Mouse (Mus musculus): ENCODE data around the gene Hist1h4b. TPM values are rescaled to one million over a fixed set of nuclear protein-coding genes. Genes with fewer than 3 reads are reported as not detected.
"Not testable (repeated sequence)": the region's sequence is repeated elsewhere in the genome, so short reads cannot be mapped to it uniquely, and the experiment has no call there.

Hist1h4b gene
- total and polyA plus RNA-seq, 2 experiments from 2014 or later, result 2.8 to 514 TPM

- no peak overlapping the region for H3K9ac ChIP-seq (replicated peaks; ENCODE audit: low read length)
- DNase-seq (ENCODE audit: low spot score), result no peak
- TF ChIP-seq CTCF (IDR thresholded peaks at IDR 0.05; ENCODE audit: low read depth), result no peak
- no peaks in the 10 kb centered on the region for H3K9me3 ChIP-seq (ENCODE audit: low read length)
- H3K4me2 ChIP-seq (ENCODE audit: low read depth, low read length), result no peak overlapping the region
- H3K4me1 ChIP-seq (ENCODE audit: insufficient read depth, low read length), result no peaks in the 10 kb centered on the region
- H3K27ac ChIP-seq, result no peak overlapping the region
- ATAC-seq, result no peak
- H3K4me3 ChIP-seq (ENCODE audit: low read length), result no peak overlapping the region
- no peaks in the 10 kb centered on the region for H3K36me3 ChIP-seq (ENCODE audit: insufficient read depth, low read length)
- H3K27me3 ChIP-seq (ENCODE audit: insufficient read depth, low read length), result no peaks in the 10 kb centered on the region
- WGBS, result 55% methylated on average over 11 of the region's 11 CpGs
Observed at GRCm38 (mm10) chr13:23717176-23717575, 39.6 kb upstream of the Hist1h4b start.

- not testable (repeated sequence) for H3K36me3 ChIP-seq (ENCODE audit: insufficient read depth, low read length); DNase-seq (ENCODE audit: low spot score); H3K9me3 ChIP-seq (ENCODE audit: low read length); H3K9ac ChIP-seq (replicated peaks; ENCODE audit: low read length); H3K4me2 ChIP-seq (ENCODE audit: low read depth, low read length); H3K27ac ChIP-seq; H3K4me3 ChIP-seq (ENCODE audit: low read length); H3K27me3 ChIP-seq (ENCODE audit: insufficient read depth, low read length); H3K4me1 ChIP-seq (ENCODE audit: insufficient read depth, low read length); ATAC-seq
- 13% methylated on average over 2 of the region's 2 CpGs for WGBS
Observed at GRCm38 (mm10) chr13:23717593-23718245, 39.1 kb upstream of the Hist1h4b start.

GRCm38 (mm10) chr13:23724239-23724638 lies 32.6 kb upstream of the Hist1h4b start:
- H3K36me3 ChIP-seq (ENCODE audit: insufficient read depth, low read length), result no peaks in the 10 kb centered on the region
- no peak overlapping the region for H3K4me2 ChIP-seq (ENCODE audit: low read depth, low read length)
- H3K27me3 ChIP-seq (ENCODE audit: insufficient read depth, low read length), result no peaks in the 10 kb centered on the region
- no peaks in the 10 kb centered on the region for H3K4me1 ChIP-seq (ENCODE audit: insufficient read depth, low read length)
- DNase-seq (ENCODE audit: low spot score) (no peak), ATAC-seq (no peak)
- H3K9me3 ChIP-seq (ENCODE audit: low read length), result no peaks in the 10 kb centered on the region
- WGBS, result 67% methylated on average over 4 of the region's 4 CpGs
- no peak overlapping the region for H3K4me3 ChIP-seq (ENCODE audit: low read length)
- no peak overlapping the region for H3K27ac ChIP-seq
- no peak overlapping the region for H3K9ac ChIP-seq (replicated peaks; ENCODE audit: low read length)
- no peak for TF ChIP-seq CTCF (IDR thresholded peaks at IDR 0.05; ENCODE audit: low read depth)

GRCm38 (mm10) chr13:23725213-23725612 lies 31.6 kb upstream of the Hist1h4b start:
- Histone ChIP-seq H3K9me3 (ENCODE audit: low read length) (no peaks in the 10 kb centered on the region), H3K9ac (replicated peaks; ENCODE audit: low read length) (no peak overlapping the region), H3K4me2 (ENCODE audit: low read depth, low read length) (no peak overlapping the region), H3K27ac (no peak overlapping the region), H3K4me1 (ENCODE audit: insufficient read depth, low read length) (no peaks in the 10 kb centered on the region), H3K36me3 (ENCODE audit: insufficient read depth, low read length) (no peaks in the 10 kb centered on the region), H3K4me3 (ENCODE audit: low read length) (no peak overlapping the region), H3K27me3 (ENCODE audit: insufficient read depth, low read length) (no peaks in the 10 kb centered on the region)
- WGBS, result 36% methylated on average over 1 of the region's 1 CpGs
- no peak for TF ChIP-seq CTCF (IDR thresholded peaks at IDR 0.05; ENCODE audit: low read depth)
- ATAC-seq, result no peak
- DNase-seq (ENCODE audit: low spot score), result no peak

GRCm38 (mm10) chr13:23728472-23729191 lies 28.2 kb upstream of the Hist1h4b start:
- H3K27ac ChIP-seq, result no peak overlapping the region
- H3K4me2 ChIP-seq (ENCODE audit: low read depth, low read length), result no peak overlapping the region
- no peaks in the 10 kb centered on the region for H3K27me3 ChIP-seq (ENCODE audit: insufficient read depth, low read length)
- H3K36me3 ChIP-seq (ENCODE audit: insufficient read depth, low read length), result no peaks in the 10 kb centered on the region
- H3K9ac ChIP-seq (replicated peaks; ENCODE audit: low read length), result no peak overlapping the region
- ATAC-seq, result no peak
- 71% methylated on average over 18 of the region's 18 CpGs for WGBS
- no peaks in the 10 kb centered on the region for H3K4me1 ChIP-seq (ENCODE audit: insufficient read depth, low read length)
- H3K4me3 ChIP-seq (ENCODE audit: low read length), result no peak overlapping the region
- DNase-seq (ENCODE audit: low spot score), result no peak
- TF ChIP-seq CTCF (IDR thresholded peaks at IDR 0.05; ENCODE audit: low read depth), result no peak
- H3K9me3 ChIP-seq (ENCODE audit: low read length), result no peaks in the 10 kb centered on the region

- Histone ChIP-seq H3K27me3 (ENCODE audit: insufficient read depth, low read length) (no peaks in the 10 kb centered on the region), H3K27ac (no peak overlapping the region), H3K4me1 (ENCODE audit: insufficient read depth, low read length) (no peaks in the 10 kb centered on the region), H3K4me2 (ENCODE audit: low read depth, low read length) (no peak overlapping the region), H3K9me3 (ENCODE audit: low read length) (no peaks in the 10 kb centered on the region), H3K4me3 (ENCODE audit: low read length) (no peak overlapping the region), H3K36me3 (ENCODE audit: insufficient read depth, low read length) (no peaks in the 10 kb centered on the region), H3K9ac (replicated peaks; ENCODE audit: low read length) (no peak overlapping the region)
- ATAC-seq (no peak), DNase-seq (ENCODE audit: low spot score) (no peak)
- WGBS, result 91% methylated on average over 9 of the region's 9 CpGs
- no peak for TF ChIP-seq CTCF (IDR thresholded peaks at IDR 0.05; ENCODE audit: low read depth)
Observed at GRCm38 (mm10) chr13:23729192-23729525, 27.7 kb upstream of the Hist1h4b start.

GRCm38 (mm10) chr13:23729706-23730105 lies 27.1 kb upstream of the Hist1h4b start:
- H3K27me3 ChIP-seq (ENCODE audit: insufficient read depth, low read length), result no peaks in the 10 kb centered on the region
- ATAC-seq, result no peak
- no peak overlapping the region for H3K4me3 ChIP-seq (ENCODE audit: low read length)
- no peak overlapping the region for H3K4me2 ChIP-seq (ENCODE audit: low read depth, low read length)
- H3K9me3 ChIP-seq (ENCODE audit: low read length), result no peaks in the 10 kb centered on the region
- 92% methylated on average over 5 of the region's 5 CpGs for WGBS
- no peak overlapping the region for H3K9ac ChIP-seq (replicated peaks; ENCODE audit: low read length)
- TF ChIP-seq CTCF (IDR thresholded peaks at IDR 0.05; ENCODE audit: low read depth), result no peak
- H3K36me3 ChIP-seq (ENCODE audit: insufficient read depth, low read length), result no peaks in the 10 kb centered on the region
- no peaks in the 10 kb centered on the region for H3K4me1 ChIP-seq (ENCODE audit: insufficient read depth, low read length)
- H3K27ac ChIP-seq, result no peak overlapping the region
- DNase-seq (ENCODE audit: low spot score), result no peak
